Mouse (Mus musculus) CH12.LX (cell line): ENCODE measurements around the gene Dnah5. TPM values are rescaled to one million over a fixed set of nuclear protein-coding genes. Genes with fewer than 3 reads are reported as not detected.

Experiments used
- DNase-seq: peaks from one replicate; pipeline ENCODE4 v3.0.0-alpha.2; 2013; ENCODE audit errors: extremely low read depth
- H3K27ac ChIP-seq: 2 replicates; pipeline ENCODE4 v1.5.1; 2012; ENCODE audit warnings: low read depth, mild to moderate bottlenecking, control low read depth, moderate library complexity; ENCODE audit not compliant: insufficient read depth
- H3K27me3 ChIP-seq: replicated peaks from 2 replicates; pipeline ENCODE3; 2012; ENCODE audit warnings: inconsistent platforms
- H3K36me3 ChIP-seq, 2 experiments: replicated peaks in 1 of 2; 2 replicates each; pipeline versions ENCODE3 to v1.6.1; 2012; ENCODE audit warnings: inconsistent platforms in 1 of 2, low read length in 1 of 2, mild to moderate bottlenecking in 1 of 2, mixed read lengths in 1 of 2, moderate library complexity in 1 of 2; ENCODE audit not compliant: control insufficient read depth in 1 of 2, insufficient read depth in 1 of 2
- H3K4me1 ChIP-seq, 2 experiments: 2 replicates each; pipeline ENCODE4 v1.6.1; 2012; ENCODE audit warnings: inconsistent platforms in 1 of 2, moderate library complexity in 1 of 2; ENCODE audit not compliant: insufficient read depth in 2 of 2, control insufficient read depth in 1 of 2
- H3K4me2 ChIP-seq: 2 replicates; pipeline ENCODE4 v1.6.1; 2012; ENCODE audit warnings: low read depth, mild to moderate bottlenecking, control low read depth; ENCODE audit not compliant: poor library complexity, insufficient read depth, severe bottlenecking
- H3K4me3 ChIP-seq, 3 experiments: fragments of 150-350 bp in 1 of 3; sonication (generic) in 1 of 3; replicated peaks in 1 of 3; 2 replicates each; pipeline versions ENCODE3 to v1.5.1; 2011 to 2012; ENCODE audit warnings: low read depth in 2 of 3, low read length in 2 of 3, mild to moderate bottlenecking in 2 of 3, moderate library complexity in 2 of 3, control low read depth in 1 of 3, improper control_type of control experiment in 1 of 3, inconsistent platforms in 1 of 3, mixed read lengths in 1 of 3; ENCODE audit not compliant: poor library complexity in 1 of 3
- H3K79me2 ChIP-seq: replicated peaks from 2 replicates; pipeline ENCODE4 v1.6.1; 2012; ENCODE audit warnings: mild to moderate bottlenecking, moderate library complexity; ENCODE audit not compliant: control insufficient read depth, poor library complexity, insufficient read depth, severe bottlenecking; ENCODE audit errors: extremely low read depth
- H3K9ac ChIP-seq: 2 replicates; pipeline ENCODE4 v1.6.1; 2012; ENCODE audit warnings: low read depth, mild to moderate bottlenecking, control low read depth, moderate library complexity; ENCODE audit not compliant: insufficient read depth
- H3K9me3 ChIP-seq: replicated peaks from 2 replicates; pipeline ENCODE3; 2012; ENCODE audit warnings: low read length, inconsistent platforms, mixed read lengths
- BHLHE40 ChIP-seq: IDR thresholded peaks from 2 replicates; pipeline ENCODE4 v1.6.1; 2011; ENCODE audit warnings: mild to moderate bottlenecking, low read depth, low read length, improper control_type of control experiment
- CHD1 ChIP-seq: IDR thresholded peaks from 2 replicates; pipeline ENCODE4 v1.6.1; 2012; ENCODE audit warnings: low read depth, low read length, improper control_type of control experiment, inconsistent platforms
- CHD2 ChIP-seq: IDR thresholded peaks from 2 replicates; pipeline ENCODE4 v1.6.1; 2011; ENCODE audit warnings: low read length, improper control_type of control experiment
- CTCF ChIP-seq, 2 experiments: IDR thresholded peaks in 1 of 2; conservative IDR thresholded peaks in 1 of 2; 2 replicates each; pipeline ENCODE4 v1.5.1; 2011 to 2012; ENCODE audit warnings: low read depth in 2 of 2, low read length in 2 of 2, improper control_type of control experiment in 1 of 2, inconsistent platforms in 1 of 2, mild to moderate bottlenecking in 1 of 2, moderate library complexity in 1 of 2
- EP300 ChIP-seq: IDR thresholded peaks from 2 replicates; pipeline ENCODE4 v1.6.1; 2011; ENCODE audit warnings: low read length, improper control_type of control experiment
- ETS1 ChIP-seq: conservative IDR thresholded peaks from 2 replicates; pipeline ENCODE4 v1.6.1; 2012; ENCODE audit warnings: low read depth, mild to moderate bottlenecking, inconsistent platforms, low read length, improper control_type of control experiment, moderate library complexity
- GABPA ChIP-seq: IDR thresholded peaks from 2 replicates; pipeline ENCODE4 v1.6.1; 2012; ENCODE audit warnings: low read depth, low read length, improper control_type of control experiment, inconsistent platforms; ENCODE audit not compliant: insufficient replicate concordance
- IRF4 ChIP-seq: IDR thresholded peaks from 2 replicates; pipeline ENCODE4 v1.6.1; 2014; ENCODE audit warnings: low read depth, mild to moderate bottlenecking, inconsistent platforms, low read length, improper control_type of control experiment
- JUN ChIP-seq: IDR thresholded peaks from 2 replicates; pipeline ENCODE4 v1.6.1; 2011; ENCODE audit warnings: low read depth, mild to moderate bottlenecking, low read length, improper control_type of control experiment, moderate library complexity; ENCODE audit not compliant: insufficient read depth
- JUND ChIP-seq: conservative IDR thresholded peaks from 2 replicates; pipeline ENCODE4 v1.6.1; 2011; ENCODE audit warnings: low read depth, low read length, improper control_type of control experiment
- KAT2A ChIP-seq: IDR thresholded peaks from 2 replicates; pipeline ENCODE4 v1.6.1; 2012; ENCODE audit warnings: low read length, improper control_type of control experiment, inconsistent platforms; ENCODE audit not compliant: insufficient replicate concordance
- MAX ChIP-seq: IDR thresholded peaks from 2 replicates; pipeline ENCODE4 v1.6.1; 2011; ENCODE audit warnings: low read length, improper control_type of control experiment
- MAZ ChIP-seq: IDR thresholded peaks from 2 replicates; pipeline ENCODE4 v1.6.1; 2012; ENCODE audit warnings: low read depth, mild to moderate bottlenecking, inconsistent platforms, low read length, improper control_type of control experiment, moderate library complexity
- MEF2A ChIP-seq: IDR thresholded peaks from 2 replicates; pipeline ENCODE4 v1.6.1; 2014; ENCODE audit warnings: low read depth, mild to moderate bottlenecking, inconsistent platforms, low read length, improper control_type of control experiment, borderline replicate concordance
- MYC ChIP-seq: IDR thresholded peaks from 2 replicates; pipeline ENCODE4 v1.6.1; 2011; ENCODE audit warnings: low read depth, mild to moderate bottlenecking, improper control_type of control experiment, low read length
- NELFE ChIP-seq: IDR thresholded peaks from 2 replicates; pipeline ENCODE4 v1.6.1; 2011; ENCODE audit warnings: low read depth, low read length, improper control_type of control experiment
- PAX5 ChIP-seq: IDR thresholded peaks from 2 replicates; pipeline ENCODE4 v1.6.1; 2012; ENCODE audit warnings: low read length, inconsistent platforms, mixed read lengths
- POLR2A ChIP-seq: IDR thresholded peaks from 2 replicates; pipeline ENCODE4 v1.6.1; 2011; ENCODE audit warnings: low read depth, mild to moderate bottlenecking, improper control_type of control experiment, low read length
- POLR2AphosphoS2 ChIP-seq: IDR thresholded peaks from 2 replicates; pipeline ENCODE4 v1.6.1; 2011; ENCODE audit warnings: low read depth, low read length, improper control_type of control experiment
- RAD21 ChIP-seq: IDR thresholded peaks from 2 replicates; pipeline ENCODE4 v1.6.1; 2011; ENCODE audit warnings: low read depth, mild to moderate bottlenecking, low read length, improper control_type of control experiment, moderate library complexity
- RCOR1 ChIP-seq: conservative IDR thresholded peaks from 2 replicates; pipeline ENCODE4 v1.6.1; 2012; ENCODE audit warnings: low read depth, mild to moderate bottlenecking, inconsistent platforms, low read length, improper control_type of control experiment
- SIN3A ChIP-seq: IDR thresholded peaks from 2 replicates; pipeline ENCODE4 v1.6.1; 2012; ENCODE audit warnings: low read length, improper control_type of control experiment, inconsistent platforms
- SMC3 ChIP-seq: IDR thresholded peaks from 2 replicates; pipeline ENCODE4 v1.6.1; 2011; ENCODE audit warnings: low read depth, low read length, improper control_type of control experiment
- TBP ChIP-seq: conservative IDR thresholded peaks from 2 replicates; pipeline ENCODE4 v1.6.1; 2011; ENCODE audit warnings: low read depth, low read length, improper control_type of control experiment
- UBTF ChIP-seq: IDR thresholded peaks from 2 replicates; pipeline ENCODE4 v1.6.1; 2012; ENCODE audit warnings: low read depth, mild to moderate bottlenecking, inconsistent platforms, low read length, improper control_type of control experiment, moderate library complexity
- USF2 ChIP-seq: conservative IDR thresholded peaks from 2 replicates; pipeline ENCODE4 v1.6.1; 2011; ENCODE audit warnings: low read depth, low read length, improper control_type of control experiment
- ZKSCAN1 ChIP-seq: IDR thresholded peaks from 2 replicates; pipeline ENCODE4 v1.6.1; 2012; ENCODE audit warnings: low read depth, inconsistent platforms, low read length, improper control_type of control experiment, borderline replicate concordance
- ZNF384 ChIP-seq: IDR thresholded peaks from 2 replicates; pipeline ENCODE4 v1.6.1; 2012; ENCODE audit warnings: low read depth, low read length, improper control_type of control experiment, inconsistent platforms
- dilution Hi-C: fragments of 300-500 bp; cut with MboI; formaldehyde crosslinking; loops from 2 replicates; pipeline ENCODE4 v1.14.3; 2020; ENCODE audit warnings: low sequenced_read_pairs; ENCODE audit not compliant: extremely low pct_unique_long_range_greater_than_20kb, extremely low pct_ligation_motif_present
- in situ Hi-C: fragments of 300-500 bp; cut with MboI; formaldehyde crosslinking; loops from 3 replicates; pipeline ENCODE4 v1.14.3; 2019; ENCODE audit warnings: low sequenced_read_pairs, low pct_ligation_motif_present, low pct_unique_long_range_greater_than_20kb, mixed read lengths
- polyA plus RNA-seq: library from polyadenylated mRNA; unstranded; fragments of >175 nt; gene quantifications from 2 replicates; pipeline ENCODE4 v1.2.1, GENCODE M21; 2012; ENCODE audit warnings: low read depth; ENCODE audit not compliant: insufficient read length
- total RNA-seq, 2 experiments: library from RNA; depleted of rRNA; stranded (reverse); fragments of 300-350 nt in 1 of 2; fragments of >200 nt in 1 of 2; gene quantifications; 2 replicates each; pipeline ENCODE4 v1.2.3; 2012 to 2014

Gene Dnah5
- total and polyA plus RNA-seq, 3 experiments: under 0.01 to 0.01 TPM; not detected in 1

DNA sequence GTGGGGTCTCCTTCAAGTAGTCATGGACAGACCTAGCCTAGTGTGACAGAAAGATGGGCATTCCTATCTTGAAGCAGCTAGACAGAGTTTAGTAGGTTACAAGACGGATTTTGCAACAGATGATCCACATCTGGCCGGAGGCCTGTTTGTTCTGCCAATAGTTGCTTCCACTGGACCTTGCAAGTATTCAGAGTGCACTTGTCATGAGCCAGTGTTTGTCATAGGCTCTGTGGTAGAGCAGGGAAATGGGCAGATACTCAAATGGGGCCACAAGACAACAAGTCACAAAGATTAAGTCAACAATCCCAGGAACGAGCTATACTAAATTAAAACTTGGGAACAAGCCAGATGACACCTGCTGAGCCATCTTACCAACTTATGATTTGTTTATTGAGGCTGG is 1.1 kb downstream of the Dnah5 start:
- no peaks in the 10 kb centered on the region for H3K9me3 ChIP-seq
- H3K9ac ChIP-seq: no peak overlapping the region
- in situ Hi-C loops (no loop called here), dilution Hi-C loops (no loop called here)
- no peak for DNase-seq
- H3K4me1 ChIP-seq: 0 out of 4 replicates have a peak, but pooled peaks cover 0 to 5% of the 10 kb centered on the region in 2 experiments
- no peak for TF ChIP-seq RAD21
- no peak for TF ChIP-seq EP300
- no peak for TF ChIP-seq RCOR1
- no peak for TF ChIP-seq USF2
- TF ChIP-seq SMC3: no peak
- no peak for TF ChIP-seq UBTF
- no peak for TF ChIP-seq SIN3A
- no peak for TF ChIP-seq MAX
- TF ChIP-seq MYC: no peak
- no peak for TF ChIP-seq ZNF384
- no peak for TF ChIP-seq JUN
- no peak for TF ChIP-seq PAX5
- no peak for TF ChIP-seq GABPA
- TF ChIP-seq ETS1: no peak
- TF ChIP-seq MEF2A: no peak
- TF ChIP-seq JUND: no peak
- no peak for TF ChIP-seq CHD2
- TF ChIP-seq POLR2A: no peak
- H3K79me2 ChIP-seq: no peaks in the 10 kb centered on the region
- H3K36me3 ChIP-seq: no peaks in the 10 kb centered on the region
- H3K4me2 ChIP-seq: no peak overlapping the region
- no peak overlapping the region for H3K4me3 ChIP-seq
- no peak overlapping the region for H3K27ac ChIP-seq
- H3K27me3 ChIP-seq: no peaks in the 10 kb centered on the region

DNA sequence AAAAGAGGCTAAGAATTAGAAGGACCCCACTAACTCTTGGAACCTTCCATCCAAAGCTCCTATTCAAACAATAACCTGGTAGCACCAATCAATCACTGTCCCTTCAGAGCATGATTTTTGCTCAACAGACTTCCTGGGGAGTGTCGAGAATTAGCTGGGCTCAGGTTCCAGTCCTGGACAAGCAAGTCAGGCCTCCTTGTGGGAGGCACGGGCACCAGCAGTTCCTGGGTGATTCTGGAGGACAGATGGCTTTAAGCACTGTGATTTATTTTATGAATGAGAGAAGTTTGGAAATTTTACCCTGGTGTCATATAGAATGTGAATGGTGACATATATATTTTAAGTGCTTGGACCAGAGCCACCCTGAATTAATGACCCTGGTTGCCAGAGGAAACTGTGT is 4.0 kb downstream of the Dnah5 start:
- Histone ChIP-seq H3K9ac (no peak overlapping the region), H3K36me3 (no peaks in the 10 kb centered on the region), H3K27me3 (peaks cover 4% of the 10 kb centered on the region), H3K4me2 (no peak overlapping the region), H3K79me2 (no peaks in the 10 kb centered on the region), H3K9me3 (no peaks in the 10 kb centered on the region), H3K4me3 (no peak overlapping the region), H3K27ac (no peak overlapping the region), H3K4me1 (0 out of 4 replicates have a peak, but pooled peaks cover 0 to 5% of the 10 kb centered on the region in 2 experiments)
- DNase-seq: no peak
- in situ Hi-C loops (no loop called here), dilution Hi-C loops (no loop called here)
- no peak for TF ChIP-seq MYC
- TF ChIP-seq KAT2A: no peak
- TF ChIP-seq NELFE: no peak
- TF ChIP-seq POLR2AphosphoS2: no peak
- no peak for TF ChIP-seq ZNF384
- TF ChIP-seq CHD1: no peak
- no peak for TF ChIP-seq ZKSCAN1
- TF ChIP-seq CTCF (conservative IDR thresholded peaks at IDR 0.05 in 1 of 2, IDR thresholded peaks at IDR 0.05 in 1 of 2; ENCODE audit: low read depth in 2 of 2, low read length in 2 of 2): no peak
- no peak for TF ChIP-seq BHLHE40
- TF ChIP-seq EP300: no peak
- TF ChIP-seq JUN: no peak
- TF ChIP-seq TBP: no peak
- no peak for TF ChIP-seq MAZ
- TF ChIP-seq IRF4: no peak
- TF ChIP-seq GABPA: no peak
- TF ChIP-seq SMC3: no peak
- TF ChIP-seq, all 38 proteins: peak for 0
